ENCODE assay signal across 8 mouse cellular contexts in genomic region chr19:59588068-59588522, GRCm38 (mm10).
DNase-seq lines count a peak whose midpoint lies in the region; ATAC-seq and TF ChIP-seq lines count a peak whose summit lies in the region.

No protein-coding gene starts in this region.

- TF ChIP-seq CTCF in thymus, adult 2 months (IDR thresholded peaks at IDR 0.05; ENCODE audit: borderline replicate concordance, control insufficient read depth, extremely low read depth, insufficient read depth, low read length, poor library complexity): no peak

- H3K36me3 ChIP-seq in thymus, adult 2 months (ENCODE audit: control insufficient read depth, insufficient read depth, low read length): no peaks in the 10 kb centered on the region
- no peaks in the 10 kb centered on the region for H3K36me3 ChIP-seq in forebrain, embryonic 15.5 days
- H3K36me3 ChIP-seq in lung, embryonic 16.5 days (ENCODE audit: control insufficient read depth, insufficient read depth, low read length): no peaks in the 10 kb centered on the region

- H3K27ac ChIP-seq in thymus, adult 2 months (ENCODE audit: control insufficient read depth, insufficient read depth, low read length): no peak overlapping the region
- no peak overlapping the region for H3K27ac ChIP-seq in forebrain, embryonic 15.5 days (replicated peaks)
- H3K27ac ChIP-seq in lung, embryonic 16.5 days (ENCODE audit: low read length): no peak overlapping the region

- H3K4me1 ChIP-seq in thymus, adult 2 months (replicated peaks; ENCODE audit: control insufficient read depth, insufficient read depth, low read length): no peaks in the 10 kb centered on the region
- H3K4me1 ChIP-seq in forebrain, embryonic 15.5 days: peaks cover 5% of the 10 kb centered on the region
- peaks cover 3% of the 10 kb centered on the region; the same call in 1 of the 2 replicates for H3K4me1 ChIP-seq in lung, embryonic 16.5 days (replicated peaks; ENCODE audit: control insufficient read depth, insufficient read depth, low read length)

- 19% methylated on average over 17 of the region's 17 CpGs for WGBS in thymus, adult 2 months
- 1% methylated on average over 17 of the region's 17 CpGs for WGBS in forebrain, embryonic 15.5 days
- 13% methylated on average over 17 of the region's 17 CpGs for WGBS in lung, embryonic 16.5 days

- no peak for TF ChIP-seq POLR2A in thymus, adult 2 months (IDR thresholded peaks at IDR 0.05; ENCODE audit: control insufficient read depth, extremely low read depth, insufficient read depth, low read length, poor library complexity)

- no peak overlapping the region for H3K9ac ChIP-seq in forebrain, embryonic 15.5 days (replicated peaks)
- peak overlapping the region; percentile 36 for H3K9ac ChIP-seq in lung, embryonic 16.5 days (ENCODE audit: low read length)

- peak overlapping the region; percentile 43 for H3K4me2 ChIP-seq in forebrain, embryonic 15.5 days (replicated peaks)
- peak overlapping the region; percentile 58 for H3K4me2 ChIP-seq in lung, embryonic 16.5 days (ENCODE audit: low read depth, low read length)

- H3K27me3 ChIP-seq in thymus, adult 2 months (ENCODE audit: control insufficient read depth, insufficient read depth, low read length): no peaks in the 10 kb centered on the region
- H3K27me3 ChIP-seq in forebrain, embryonic 15.5 days: 0 out of 2 replicates have a peak, but pooled peaks cover 4% of the 10 kb centered on the region
- H3K27me3 ChIP-seq in lung, embryonic 16.5 days (ENCODE audit: control insufficient read depth, insufficient read depth, low read depth, low read length): no peaks in the 10 kb centered on the region

- no peak overlapping the region for H3K4me3 ChIP-seq in thymus, adult 2 months (ENCODE audit: control insufficient read depth, insufficient read depth, low read length)
- H3K4me3 ChIP-seq in forebrain, embryonic 15.5 days: peak overlapping the region; percentile 23
- peak overlapping the region; percentile 44 for H3K4me3 ChIP-seq in lung, embryonic 16.5 days (ENCODE audit: low read length)

- H3K9me3 ChIP-seq in forebrain, embryonic 15.5 days: no peaks in the 10 kb centered on the region
- no peaks in the 10 kb centered on the region for H3K9me3 ChIP-seq in lung, embryonic 16.5 days (ENCODE audit: control insufficient read depth, low read length)

- ATAC-seq in forebrain, embryonic 15.5 days (replicated peaks): no peak
- peak; percentile 84 for ATAC-seq in lung, embryonic 16.5 days (ENCODE audit: low read depth)

- DNase-seq in thymus, postnatal 25 days: peak; percentile 13
- no peak for DNase-seq in thymus, adult 2 months
- peak; percentile 74 to 83 for DNase-seq in kidney, adult 8-10 months
- DNase-seq in retina, postnatal 1 day: peak; percentile 85
- DNase-seq in thymus, postnatal 0 days (ENCODE audit: low spot score): no peak
- DNase-seq in left cerebral cortex, adult 18-20 months (ENCODE audit: low spot score in 2 of 2): no peak

Comparison
In these comparisons a context has a peak if more than half of its experiments do, and no peak if none do; other contexts are left out.
1. DNase-seq: peak in thymus, postnatal 25 days (single experiment), kidney, adult 8-10 months (2 of 2) and retina, postnatal 1 day (single experiment); none in thymus, adult 2 months (single experiment), thymus, postnatal 0 days (single experiment) and left cerebral cortex, adult 18-20 months (0 of 2).